Mouse (Mus musculus): ENCODE measurements at regions not wholly inside any gene's neighbourhood (a gene's known extent, or its start where the extent isn't known, plus 50 kb on each side); places are given as distances from the start of the nearest gene placed in this dataset.

- Histone ChIP-seq H3K4me2 (ENCODE audit: low read depth) (no peak overlapping the region), H3K27ac (ENCODE audit: low read depth, low read length) (no peak overlapping the region), H3K9ac (no peak overlapping the region), H3K27me3 (ENCODE audit: insufficient read depth, low read length) (no peaks in the 10 kb centered on the region), H3K4me1 (ENCODE audit: insufficient read depth) (no peaks in the 10 kb centered on the region; the same call in 1 of the 2 replicates), H3K9me3 (ENCODE audit: low read length) (no peaks in the 10 kb centered on the region), H3K36me3 (ENCODE audit: insufficient read depth) (no peaks in the 10 kb centered on the region), H3K4me3 (ENCODE audit: low read depth, low read length) (no peak overlapping the region)
- no peak for DNase-seq
- no peak for ATAC-seq
- WGBS: 43% methylated on average over 2 of the region's 2 CpGs
- no peak for TF ChIP-seq CTCF (IDR thresholded peaks at IDR 0.05; ENCODE audit: low read depth)
Measured at GRCm38 (mm10) chr9:89841371-89841770, 68.3 kb upstream of the Rasgrf1 start.

- Histone ChIP-seq H3K4me1 (ENCODE audit: insufficient read depth) (no peaks in the 10 kb centered on the region), H3K9me3 (ENCODE audit: low read length) (no peaks in the 10 kb centered on the region), H3K27me3 (ENCODE audit: insufficient read depth, low read length) (no peaks in the 10 kb centered on the region), H3K9ac (no peak overlapping the region), H3K4me2 (ENCODE audit: low read depth) (no peak overlapping the region), H3K36me3 (ENCODE audit: insufficient read depth) (no peaks in the 10 kb centered on the region), H3K4me3 (ENCODE audit: low read depth, low read length) (no peak overlapping the region), H3K27ac (ENCODE audit: low read depth, low read length) (no peak overlapping the region)
- 50% methylated on average over 7 of the region's 7 CpGs for WGBS
- peak; percentile 27 for ATAC-seq
- no peak for DNase-seq
- TF ChIP-seq CTCF (IDR thresholded peaks at IDR 0.05; ENCODE audit: low read depth): no peak
Measured at GRCm38 (mm10) chr9:89836454-89837245, 73.1 kb upstream of the Rasgrf1 start.

- Histone ChIP-seq H3K9ac (no peak overlapping the region), H3K4me3 (ENCODE audit: low read depth, low read length) (no peak overlapping the region), H3K9me3 (ENCODE audit: low read length) (no peaks in the 10 kb centered on the region), H3K4me2 (ENCODE audit: low read depth) (no peak overlapping the region), H3K27me3 (ENCODE audit: insufficient read depth, low read length) (no peaks in the 10 kb centered on the region), H3K36me3 (ENCODE audit: insufficient read depth) (no peaks in the 10 kb centered on the region), H3K27ac (ENCODE audit: low read depth, low read length) (no peak overlapping the region), H3K4me1 (ENCODE audit: insufficient read depth) (no peaks in the 10 kb centered on the region)
- no peak for TF ChIP-seq CTCF (IDR thresholded peaks at IDR 0.05; ENCODE audit: low read depth)
- no peak for ATAC-seq
- WGBS: 83% methylated on average over 9 of the region's 9 CpGs
- DNase-seq: no peak
Measured at GRCm38 (mm10) chr9:89833596-89833995, 76.1 kb upstream of the Rasgrf1 start.

- DNase-seq: no peak
- TF ChIP-seq CTCF (IDR thresholded peaks at IDR 0.05; ENCODE audit: low read depth): no peak
- H3K4me2 ChIP-seq (ENCODE audit: low read depth): no peak overlapping the region
- ATAC-seq: no peak
- H3K4me3 ChIP-seq (ENCODE audit: low read depth, low read length): no peak overlapping the region
- no peaks in the 10 kb centered on the region for H3K9me3 ChIP-seq (ENCODE audit: low read length)
- no peak overlapping the region for H3K9ac ChIP-seq
- no peaks in the 10 kb centered on the region for H3K36me3 ChIP-seq (ENCODE audit: insufficient read depth)
- H3K4me1 ChIP-seq (ENCODE audit: insufficient read depth): no peaks in the 10 kb centered on the region
- no peaks in the 10 kb centered on the region for H3K27me3 ChIP-seq (ENCODE audit: insufficient read depth, low read length)
- WGBS: 93% methylated on average over 14 of the region's 14 CpGs
- no peak overlapping the region for H3K27ac ChIP-seq (ENCODE audit: low read depth, low read length)
Measured at GRCm38 (mm10) chr9:89831855-89832254, 77.9 kb upstream of the Rasgrf1 start.

GRCm38 (mm10) chr9:89828156-89828555, 81.6 kb upstream of the Rasgrf1 start:
- Histone ChIP-seq H3K36me3 (ENCODE audit: insufficient read depth) (no peaks in the 10 kb centered on the region), H3K27me3 (ENCODE audit: insufficient read depth, low read length) (no peaks in the 10 kb centered on the region), H3K27ac (ENCODE audit: low read depth, low read length) (no peak overlapping the region), H3K4me1 (ENCODE audit: insufficient read depth) (no peaks in the 10 kb centered on the region), H3K4me3 (ENCODE audit: low read depth, low read length) (no peak overlapping the region), H3K9ac (no peak overlapping the region), H3K4me2 (ENCODE audit: low read depth) (no peak overlapping the region), H3K9me3 (ENCODE audit: low read length) (no peaks in the 10 kb centered on the region)
- no peak for TF ChIP-seq CTCF (IDR thresholded peaks at IDR 0.05; ENCODE audit: low read depth)
- WGBS: 90% methylated on average over 5 of the region's 5 CpGs
- no peak for ATAC-seq
- DNase-seq: no peak

- H3K4me3 ChIP-seq (ENCODE audit: low read depth, low read length): no peak overlapping the region
- no peaks in the 10 kb centered on the region for H3K4me1 ChIP-seq (ENCODE audit: insufficient read depth)
- no peak overlapping the region for H3K27ac ChIP-seq (ENCODE audit: low read depth, low read length)
- no peaks in the 10 kb centered on the region for H3K36me3 ChIP-seq (ENCODE audit: insufficient read depth)
- no peak for TF ChIP-seq CTCF (IDR thresholded peaks at IDR 0.05; ENCODE audit: low read depth)
- DNase-seq (no peak), ATAC-seq (peak; percentile 61)
- WGBS: 29% methylated on average over 5 of the region's 5 CpGs
- no peak overlapping the region for H3K4me2 ChIP-seq (ENCODE audit: low read depth)
- H3K9me3 ChIP-seq (ENCODE audit: low read length): no peaks in the 10 kb centered on the region
- no peak overlapping the region for H3K9ac ChIP-seq
- no peaks in the 10 kb centered on the region for H3K27me3 ChIP-seq (ENCODE audit: insufficient read depth, low read length)
Measured at GRCm38 (mm10) chr9:89827564-89827963, 82.1 kb upstream of the Rasgrf1 start.

- Histone ChIP-seq H3K4me1 (ENCODE audit: insufficient read depth) (no peaks in the 10 kb centered on the region), H3K9ac (0 out of 2 replicates have a peak overlapping the region, but pooled peaks have one; percentile 10), H3K4me2 (ENCODE audit: low read depth) (peak overlapping the region; percentile 24), H3K36me3 (ENCODE audit: insufficient read depth) (no peaks in the 10 kb centered on the region), H3K27ac (ENCODE audit: low read depth, low read length) (no peak overlapping the region), H3K9me3 (ENCODE audit: low read length) (no peaks in the 10 kb centered on the region), H3K4me3 (ENCODE audit: low read depth, low read length) (no peak overlapping the region), H3K27me3 (ENCODE audit: insufficient read depth, low read length) (no peaks in the 10 kb centered on the region)
- DNase-seq (peak; percentile 94), ATAC-seq (peak; percentile 92)
- peak; percentile 87 for TF ChIP-seq CTCF (IDR thresholded peaks at IDR 0.05; ENCODE audit: low read depth)
- WGBS: 33% methylated on average over 24 of the region's 24 CpGs
Measured at GRCm38 (mm10) chr9:89826712-89827548, 82.8 kb upstream of the Rasgrf1 start.

Measured in forebrain, postnatal 0 days (tissue).